Mouse (Mus musculus): ENCODE data around the gene Xpa.

The Xpa gene

DNA sequence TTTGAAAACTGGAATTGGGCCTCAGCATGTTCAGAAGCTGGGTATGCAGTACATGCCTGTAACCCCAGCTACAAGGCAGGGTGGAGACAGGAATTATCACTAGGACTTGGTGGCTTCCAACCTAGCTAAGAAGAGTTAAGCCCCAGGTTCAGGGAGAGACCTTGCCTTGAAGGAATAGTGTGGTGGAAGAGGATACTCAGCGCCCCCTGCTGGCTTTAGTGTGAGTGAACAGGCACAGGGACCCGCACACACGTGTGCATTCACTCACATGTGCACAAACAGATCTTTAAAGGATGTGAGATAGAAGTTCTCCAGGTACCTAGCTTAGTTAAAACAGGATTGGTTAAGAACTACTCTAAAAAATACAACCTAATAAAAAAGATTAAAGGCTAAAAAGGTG lies 51.8 kb downstream of the Xpa start:
- no peak for DNase-seq

DNA sequence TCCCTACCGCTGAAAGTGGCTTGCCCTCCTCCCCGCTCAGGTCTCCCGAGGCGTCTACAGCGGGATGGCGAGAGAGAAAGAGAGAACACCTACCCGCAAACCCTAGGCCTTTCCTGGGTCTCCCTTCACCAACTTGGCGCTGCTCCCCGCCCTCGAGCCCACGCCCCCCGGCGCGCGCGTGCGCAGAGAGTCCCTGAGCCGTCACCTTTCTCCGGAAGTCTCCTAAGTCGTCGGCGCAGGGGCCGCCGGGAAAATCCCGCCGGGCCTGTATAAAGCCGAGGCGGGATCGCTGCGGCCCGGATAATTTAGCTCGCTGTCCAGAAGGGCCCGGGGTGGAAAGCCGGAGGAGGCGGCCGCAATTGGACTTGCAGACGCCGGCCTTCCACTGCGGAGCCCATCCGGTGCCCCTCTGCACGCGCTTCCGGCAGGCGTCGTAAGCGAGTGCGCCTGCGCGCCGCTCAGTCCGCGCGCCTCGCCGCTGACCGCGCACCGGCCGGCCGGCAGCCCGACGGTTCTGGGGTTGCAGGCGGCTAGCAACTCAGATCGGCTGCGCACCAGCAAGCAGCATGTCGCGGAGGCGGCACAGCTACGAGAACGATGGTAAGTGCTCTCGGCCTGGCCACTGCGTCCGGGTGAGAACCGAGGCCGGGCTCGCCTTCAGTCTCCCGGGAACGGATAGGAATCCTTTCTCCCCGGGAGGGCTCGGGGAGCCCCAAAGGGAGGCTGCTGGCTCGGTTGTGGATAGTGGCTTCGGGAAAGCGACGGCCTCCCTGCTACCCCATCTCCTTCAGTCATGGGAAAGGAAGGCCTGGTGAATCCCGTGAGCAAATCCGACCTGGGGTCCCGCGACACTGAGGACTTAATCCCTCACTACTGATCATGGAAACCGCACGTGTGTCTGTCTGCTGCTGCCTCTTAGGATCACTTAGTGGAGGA lies 57.6 kb downstream of the Xpa start, which contains the start of the genes Ncbp1 and Tstd2:
Gene Ncbp1 (plus strand): TSS at position 327 of the 936 bp plus-strand sequence.
Gene Tstd2 (minus strand): TSS at position 408 of the 936 bp plus-strand sequence.
- DNase-seq, result peak; percentile 84 to 92

DNA sequence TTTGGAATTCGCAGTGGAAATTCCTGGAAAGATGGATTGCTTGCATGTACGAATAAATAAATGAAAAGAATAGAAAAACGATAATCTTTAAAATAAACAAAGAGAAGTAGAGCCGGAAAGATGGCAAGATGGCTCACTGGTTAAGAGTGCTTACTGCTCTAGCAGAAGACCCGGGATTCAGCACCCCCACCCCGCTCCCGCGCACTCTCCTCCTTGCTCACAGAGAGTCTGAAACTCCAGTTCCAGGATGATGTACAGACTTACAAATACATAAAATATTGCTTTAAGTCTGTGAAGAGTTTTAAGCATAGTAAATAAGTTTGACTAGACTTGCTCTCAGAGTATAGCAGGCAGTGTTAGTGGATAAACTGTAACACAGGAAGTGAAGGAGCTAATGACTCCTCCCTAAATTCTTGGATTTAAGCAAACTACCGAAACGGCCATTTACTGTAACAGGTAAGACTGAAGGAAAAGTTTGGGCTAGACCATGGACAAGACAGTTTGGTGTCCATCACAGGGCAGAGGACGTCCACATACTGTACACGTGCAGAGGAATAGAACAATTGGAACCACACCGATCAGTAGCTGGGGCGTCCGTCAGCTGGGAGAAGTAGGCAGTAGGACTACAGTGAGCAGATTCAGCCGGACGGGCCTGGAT lies 58.4 kb downstream of the Xpa start:
- DNase-seq, result no peak

DNA sequence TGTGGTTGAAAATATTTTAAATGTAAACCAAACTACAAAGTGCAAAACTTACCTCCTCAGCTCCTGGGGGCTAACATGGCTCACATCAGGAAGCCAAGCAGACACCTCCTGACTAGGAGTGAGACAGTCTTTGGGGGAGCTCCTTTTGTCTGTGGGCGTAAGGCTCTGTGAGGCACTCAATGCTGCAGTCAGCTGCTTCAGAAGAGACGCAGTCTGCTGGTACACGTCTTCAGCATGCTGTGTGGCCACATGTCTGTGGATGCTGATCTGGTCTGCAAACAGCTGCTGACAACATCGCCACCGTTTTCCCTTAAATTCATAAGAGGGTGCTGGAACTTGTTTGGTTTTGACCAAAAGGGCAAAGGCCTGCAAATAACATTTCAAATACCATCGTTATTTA lies 64.3 kb downstream of the Xpa start:
- DNase-seq, result no peak

DNA sequence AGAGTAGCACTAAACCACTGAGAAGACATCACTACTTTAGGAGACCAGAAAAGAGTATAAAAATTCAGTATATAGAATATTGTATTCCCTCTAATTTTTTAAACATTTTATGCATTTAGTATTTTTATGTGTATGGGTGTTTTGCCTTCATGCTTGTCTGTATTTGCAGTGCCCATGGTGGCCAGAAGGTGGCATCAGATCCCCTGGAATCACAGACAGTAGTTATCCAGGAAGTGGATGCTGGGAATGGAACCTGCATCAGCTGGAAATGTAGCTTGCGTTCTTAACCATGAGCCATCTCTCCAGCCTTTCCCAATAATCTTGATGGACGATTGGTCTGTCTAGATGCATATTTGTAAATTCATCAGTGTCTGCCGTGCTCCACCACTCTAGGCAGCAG lies 65.9 kb downstream of the Xpa start:
- peak; percentile 15 to 54 for DNase-seq

DNA sequence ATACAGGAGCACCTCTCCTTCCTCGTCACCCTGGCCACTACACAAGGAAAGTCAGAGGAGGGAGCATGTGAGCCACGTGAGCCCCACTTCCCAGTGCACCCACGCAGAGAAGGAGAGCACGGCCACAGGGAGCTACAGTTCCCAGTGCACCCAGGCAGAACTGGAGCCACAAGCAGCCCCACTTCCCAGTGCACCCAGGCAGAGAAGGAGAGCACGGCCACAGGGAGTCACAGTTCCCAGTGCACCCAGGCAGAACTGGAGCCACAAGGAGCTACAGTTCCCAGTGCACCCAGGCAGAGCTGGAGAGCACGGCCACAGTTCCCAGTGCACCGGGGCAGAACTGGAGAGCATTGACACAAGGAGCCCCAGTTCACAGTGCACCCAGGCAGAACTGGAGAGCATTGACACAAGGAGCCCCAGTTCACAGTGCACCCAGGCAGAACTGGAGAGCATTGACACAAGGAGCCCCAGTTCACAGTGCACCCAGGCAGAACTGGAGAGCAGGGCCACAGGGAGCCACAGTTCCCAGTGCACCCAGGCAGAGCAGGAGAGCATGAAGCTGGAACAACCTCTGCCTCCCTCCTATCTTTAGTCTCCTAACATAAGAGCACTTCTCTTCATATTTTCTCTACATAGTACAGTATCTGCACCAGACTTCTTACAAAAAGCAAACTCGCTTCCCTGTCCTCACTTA lies 66.7 kb downstream of the Xpa start:
- no peak for DNase-seq

DNA sequence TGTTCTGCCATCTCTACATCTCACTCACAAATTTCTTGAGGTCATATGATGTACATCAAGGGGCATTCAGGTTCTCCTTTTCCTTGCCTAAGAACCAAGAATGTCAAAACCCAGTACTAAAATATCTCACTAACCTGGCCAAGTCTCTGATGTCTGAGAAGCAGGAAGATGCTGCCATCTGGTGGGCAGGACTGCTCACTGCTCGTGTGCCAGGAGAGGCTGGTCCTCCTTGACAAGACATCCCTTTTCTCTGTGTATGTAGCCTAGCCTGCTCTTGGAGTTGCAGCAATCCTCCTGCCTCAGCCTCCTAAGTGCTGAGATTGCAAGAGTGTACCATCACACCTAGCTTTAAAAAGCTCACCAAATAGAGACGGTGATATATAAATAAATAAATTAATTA lies 69.6 kb downstream of the Xpa start:
- peak; percentile 18 to 61 for DNase-seq

DNA sequence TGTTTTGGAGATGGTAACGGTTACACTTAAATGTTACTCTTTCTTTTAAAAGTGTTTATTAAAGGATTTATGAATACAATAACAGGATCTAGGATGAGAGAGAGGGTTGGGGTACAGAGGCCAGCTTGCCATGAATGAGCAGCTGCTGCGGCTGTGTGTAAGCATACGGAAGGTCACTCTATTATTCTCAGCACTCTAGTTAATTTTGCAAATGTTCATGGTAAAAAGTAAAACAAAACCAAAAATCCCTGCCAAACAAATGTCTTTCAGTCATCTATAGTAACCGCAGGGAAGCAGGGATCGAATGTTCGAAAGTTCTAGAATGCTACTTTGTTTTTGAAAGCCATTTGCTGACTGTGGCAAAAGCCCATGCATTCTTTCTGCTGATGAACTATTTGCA lies 72.8 kb downstream of the Xpa start:
- DNase-seq, result no peak

DNA sequence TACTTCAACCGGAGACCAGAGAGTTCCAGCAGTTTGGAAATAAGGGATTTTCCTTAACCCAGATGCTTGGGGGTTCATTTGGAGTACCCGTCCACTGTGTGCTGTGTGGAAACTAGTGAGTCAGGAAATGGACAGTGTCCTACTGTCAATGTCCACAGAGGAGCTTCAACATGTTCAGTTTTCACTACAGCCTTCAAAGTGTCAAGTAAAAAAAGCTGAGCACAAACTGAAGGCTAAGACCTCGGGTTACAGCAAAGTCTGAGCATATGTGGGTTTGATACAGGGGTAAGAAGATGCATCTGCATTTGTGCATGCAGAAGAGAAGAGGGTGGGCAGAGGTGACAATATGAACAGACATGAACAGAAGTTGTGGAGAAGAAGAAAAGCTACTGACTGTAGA lies 75.3 kb downstream of the Xpa start:
- no peak for DNase-seq

DNA sequence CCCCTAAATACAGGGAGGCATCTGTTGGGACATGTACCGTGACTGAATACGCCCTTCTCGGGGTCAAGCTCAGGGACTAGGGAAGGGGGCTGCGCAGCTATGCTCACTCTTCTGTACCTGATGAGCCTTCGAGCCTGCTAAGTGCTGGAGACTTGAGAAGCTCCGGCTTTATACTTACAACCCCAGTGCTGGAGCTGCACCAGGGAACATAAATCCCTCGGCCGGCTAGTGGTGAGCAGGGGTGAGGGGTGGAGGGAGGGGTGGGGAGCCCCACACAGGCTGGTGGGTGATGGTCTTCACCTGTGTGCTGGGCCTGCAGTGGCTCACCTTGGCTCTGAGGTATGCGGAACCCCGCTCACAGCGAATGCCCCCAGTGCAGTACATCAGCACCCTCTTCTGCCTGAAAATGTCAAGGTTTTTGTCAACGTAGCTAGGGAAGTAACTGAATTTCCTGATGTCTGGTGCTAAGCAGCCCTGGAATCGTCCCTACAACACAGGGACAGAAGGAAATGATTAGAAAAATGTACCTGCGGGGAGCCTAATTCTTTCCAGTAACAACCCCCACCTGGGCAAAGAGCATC lies 76.5 kb downstream of the Xpa start:
- DNase-seq, result no peak

DNA sequence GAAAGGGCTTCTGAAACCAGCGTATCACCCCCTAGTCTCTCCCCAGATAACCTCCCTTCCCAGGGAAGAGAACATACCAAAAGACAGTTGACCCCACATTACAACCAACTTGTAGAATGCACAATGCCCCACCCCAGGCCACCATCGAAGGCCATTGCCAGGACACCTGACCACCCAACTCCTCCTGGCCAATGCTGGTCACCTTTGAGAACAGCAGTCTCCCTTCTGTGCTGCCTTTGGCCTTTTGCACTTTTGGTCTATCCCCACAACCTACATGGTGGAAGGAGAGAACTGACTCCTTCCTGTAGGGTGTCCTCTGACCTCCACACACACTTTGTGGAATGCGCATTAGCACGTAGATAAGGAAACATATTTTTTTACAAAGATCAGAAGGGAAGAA lies 78.6 kb downstream of the Xpa start:
- no peak for DNase-seq

DNA sequence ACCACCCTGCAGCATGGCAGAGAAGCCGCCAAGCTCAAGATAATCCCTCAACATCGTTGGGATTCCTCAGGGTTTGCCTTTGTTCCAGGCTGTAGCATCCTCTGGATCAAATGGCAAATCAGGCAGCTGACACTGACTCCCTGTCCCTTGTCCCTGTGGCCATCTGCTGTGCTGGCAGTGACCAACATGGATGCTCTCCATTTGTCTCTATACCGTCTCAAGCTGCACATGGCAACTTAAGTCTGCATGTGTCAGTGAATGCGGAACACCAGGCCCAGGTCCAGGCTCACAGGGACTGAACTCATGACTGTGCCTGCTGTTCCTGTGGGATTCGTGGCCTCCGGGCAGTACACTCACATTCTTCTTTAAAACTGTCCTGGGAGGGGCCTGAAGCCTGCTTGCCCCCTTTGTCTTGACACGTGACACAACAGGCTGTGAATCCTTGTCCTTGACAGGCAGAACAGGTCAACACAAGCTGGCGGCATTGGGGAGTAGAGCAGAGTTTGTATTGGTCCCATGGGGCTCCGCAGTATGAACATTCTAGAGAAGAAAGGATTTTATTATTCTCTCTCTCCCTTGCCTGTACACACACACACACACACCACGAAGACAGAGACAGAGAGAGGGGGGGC lies 79.5 kb downstream of the Xpa start:
- no peak for DNase-seq

DNA sequence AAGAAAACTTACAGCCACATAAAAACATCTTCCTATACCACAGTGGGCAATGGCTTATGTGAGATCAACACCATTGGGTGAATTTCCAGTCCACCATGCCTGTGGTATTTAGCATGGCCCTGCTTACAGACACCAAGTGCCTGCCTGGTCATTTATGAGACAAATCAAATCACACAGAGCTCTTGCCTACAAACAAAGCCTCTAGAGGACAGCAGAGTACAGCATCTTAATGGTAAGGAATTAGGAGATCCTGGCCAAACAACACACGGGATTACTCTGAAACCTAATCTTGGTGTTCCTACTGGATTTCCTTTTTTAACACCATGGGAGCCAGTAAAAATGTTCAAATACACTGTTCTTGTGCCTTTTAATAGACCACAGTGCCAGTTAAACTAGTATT lies 80.8 kb downstream of the Xpa start:
- DNase-seq, result no peak

DNA sequence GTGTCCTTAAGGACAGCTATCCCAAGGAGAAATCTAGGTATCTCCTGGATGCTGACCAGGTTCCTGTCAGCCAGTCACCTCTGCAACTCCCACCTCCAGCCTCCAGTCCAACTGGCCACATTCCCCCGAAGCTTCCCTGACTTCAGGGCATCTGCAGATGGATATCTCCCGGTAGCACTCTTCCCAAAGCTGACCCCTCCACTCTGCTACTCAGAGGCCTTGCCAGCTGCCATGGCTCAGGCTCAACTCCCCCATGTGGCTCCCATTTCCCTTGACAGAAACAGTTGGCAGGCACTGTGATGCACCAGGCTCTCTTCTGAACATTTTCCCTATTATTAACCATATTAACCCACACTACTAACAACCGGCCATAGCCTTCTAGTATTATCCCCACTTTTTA lies 84.8 kb downstream of the Xpa start:
- no peak for DNase-seq

DNA sequence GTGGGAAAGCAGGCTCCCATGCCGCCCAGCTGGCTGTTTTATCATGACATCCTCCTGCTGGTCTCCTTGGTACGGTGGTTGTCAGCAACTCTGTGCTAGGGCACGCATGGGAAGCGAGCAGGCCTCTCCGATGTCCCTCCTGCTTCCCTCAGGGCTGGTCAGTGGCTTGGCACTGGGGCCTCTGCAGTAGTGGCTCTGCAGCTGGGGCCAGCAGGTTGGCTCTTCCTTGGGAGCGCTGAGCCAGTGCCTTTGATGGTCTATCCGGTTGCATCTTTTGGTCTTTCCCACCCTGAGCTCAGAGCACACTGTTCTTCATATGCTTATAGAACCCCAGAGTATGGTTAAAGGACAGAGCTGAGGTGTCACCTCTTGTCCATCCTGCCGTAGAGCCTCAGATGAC lies 86.0 kb downstream of the Xpa start:
- DNase-seq, result no peak
